Mouse (Mus musculus) adrenal gland, adult 8-10 months (tissue): ENCODE results near the gene Ugt1a6b. TPM values are rescaled to one million over a fixed set of nuclear protein-coding genes. Genes with fewer than 3 reads are reported as not detected.

ENCODE experiments used
- DNase-seq: peaks from one replicate; pipeline ENCODE4 v3.0.0; 2022
- total RNA-seq, 4 experiments: library from RNA; stranded (reverse); gene quantifications; 2 replicates each; pipeline ENCODE4 v1.2.4; 2022

Gene Ugt1a6b
- total RNA-seq, 4 experiments from 2014 or later: 2.8 to 10.2 (median 5.2) TPM

DNA sequence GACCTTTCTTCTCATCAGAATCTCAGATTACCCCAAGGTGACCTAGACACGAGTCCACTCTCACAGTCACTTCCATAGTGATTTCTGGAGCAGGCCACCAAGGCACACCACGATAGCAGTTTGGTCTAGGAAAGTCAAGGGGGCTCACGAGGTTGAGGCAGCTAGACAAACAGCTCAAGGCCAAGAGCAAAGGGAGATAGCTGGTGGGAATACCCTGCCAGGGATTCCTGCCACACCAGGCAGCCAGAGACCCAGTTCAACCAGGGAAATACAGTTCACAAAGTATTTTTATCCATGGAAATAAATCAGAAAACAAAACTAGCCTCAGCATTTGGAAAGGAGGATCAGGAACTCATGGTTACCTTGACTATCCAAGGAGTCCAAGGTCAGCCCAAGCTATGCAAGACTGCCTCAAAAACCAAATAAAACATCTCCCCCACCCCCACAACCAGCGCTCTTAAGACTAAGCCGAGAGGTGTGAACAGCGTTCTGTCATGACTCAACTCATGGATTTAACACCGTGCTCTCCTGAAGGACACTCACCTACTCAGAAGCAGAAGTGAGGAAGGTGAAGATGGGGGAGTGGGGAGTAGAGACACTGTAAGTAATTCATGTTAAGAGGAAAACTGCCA is 161.3 kb downstream of the Ugt1a6b start:
- no peak for DNase-seq

DNA sequence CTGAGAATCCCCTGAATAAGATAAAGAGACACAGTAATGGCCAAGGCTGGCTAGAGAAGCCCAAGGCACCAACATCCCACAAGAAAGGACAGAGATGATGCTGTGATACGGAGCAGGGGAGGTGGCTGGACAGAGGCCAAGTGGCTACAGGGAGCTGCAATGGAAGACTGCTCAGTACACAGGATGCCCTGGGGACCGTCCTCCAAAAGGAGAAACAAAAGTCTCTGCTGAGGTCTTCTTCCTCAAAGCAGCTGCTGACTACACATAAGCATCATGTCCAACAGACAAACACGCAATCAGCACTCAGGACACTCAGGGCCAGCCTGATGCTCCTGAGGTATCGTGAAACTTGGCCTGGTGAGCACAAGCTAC is 161.8 kb downstream of the Ugt1a6b start:
- no peak for DNase-seq

DNA sequence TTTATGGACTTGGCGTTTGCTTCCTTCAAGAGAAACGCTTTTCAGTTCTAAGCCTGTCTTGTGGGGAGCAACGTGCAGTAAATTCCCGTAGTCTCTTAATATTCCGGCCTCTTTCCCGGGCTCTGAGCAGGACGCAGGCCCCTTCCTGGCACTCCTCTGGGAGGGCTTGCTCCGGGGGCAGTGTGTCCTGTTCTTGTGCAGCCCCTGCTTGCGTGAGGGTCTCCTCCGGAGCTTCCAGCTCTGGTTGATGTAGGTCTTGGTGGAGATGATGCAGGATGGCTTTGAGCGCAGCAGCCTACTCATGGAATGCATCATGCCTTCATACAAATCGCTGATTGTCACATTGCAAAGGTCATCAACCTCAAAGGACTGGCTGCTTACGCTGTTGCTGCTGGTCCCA is 163.1 kb downstream of the Ugt1a6b start:
- no peak for DNase-seq

- DNase-seq: no peak
Measured at GRCm38 (mm10) chr1:88267489-88267888, 164.4 kb downstream of the Ugt1a6b start.

DNA sequence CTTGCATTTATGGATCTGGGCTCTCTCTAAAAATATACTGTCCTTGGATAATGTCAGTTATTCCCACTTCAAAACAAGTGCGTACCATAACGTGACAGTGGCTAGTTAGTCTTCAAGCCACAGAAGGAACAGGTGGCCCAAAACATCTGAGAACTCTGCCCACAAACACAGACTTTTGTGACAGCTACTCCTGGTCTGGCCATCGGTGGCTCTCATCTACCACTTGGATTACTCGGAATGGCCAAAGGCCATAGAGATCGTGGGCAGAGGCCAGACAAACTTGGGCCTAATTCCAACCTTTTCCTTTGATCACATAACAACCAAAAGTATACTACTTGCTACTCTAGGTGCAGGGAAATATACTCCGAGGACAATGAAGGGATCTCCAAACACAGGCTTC is 165.0 kb downstream of the Ugt1a6b start:
- DNase-seq: no peak

Other genes starting within 250 kb of the Ugt1a6b start
- gene Dgkd, start 250.0 kb upstream of the Ugt1a6b start, total RNA-seq: 10 to 100 TPM; 38.9 to 56.4 (median 54.5) TPM
- 10 to 100 TPM; 25.3 to 45.1 (median 31.9) TPM for gene Usp40, start 94.7 kb upstream of the Ugt1a6b start, total RNA-seq
- gene Ugt1a10, start 47.9 kb upstream of the Ugt1a6b start, total RNA-seq: not detected
- gene Ugt1a9, start 32.5 kb upstream of the Ugt1a6b start, total RNA-seq: under 1 TPM in 1 of 4 experiments, not detected in 3; 0.17 TPM
- not detected for gene Ugt1a8, start 15.4 kb upstream of the Ugt1a6b start, total RNA-seq
- 1 to 10 TPM; 1.0 to 4.2 (median 3.2) TPM for gene Ugt1a7c, start 8.2 kb upstream of the Ugt1a6b start, total RNA-seq
- 10 to 100 TPM in 2 of 4 experiments, 1 to 10 TPM in 2; 5.9 to 25.6 (median 9.6) TPM for gene Ugt1a6a, start 31.6 kb downstream of the Ugt1a6b start, total RNA-seq
- gene Ugt1a5, start 62.8 kb downstream of the Ugt1a6b start, total RNA-seq: 1 to 10 TPM in 1 of 4 experiments, under 1 TPM in 2, not detected in 1; 0.38 to 1.3 (median 0.73) TPM
- under 1 TPM in 3 of 4 experiments, not detected in 1; 0.24 to 0.51 (median 0.28) TPM for gene Ugt1a2, start 97.3 kb downstream of the Ugt1a6b start, total RNA-seq
- 1 to 10 TPM; 1.8 to 4.7 (median 3.3) TPM for gene Dnajb3, start 102.5 kb downstream of the Ugt1a6b start, total RNA-seq
- 10 to 100 TPM in 2 of 4 experiments, under 1 TPM in 2; 0.40 to 83.2 (median 28.8) TPM for gene Ugt1a1, start 108.7 kb downstream of the Ugt1a6b start, total RNA-seq
- under 1 TPM in 2 of 4 experiments, not detected in 2; 0.10 to 0.16 TPM for gene Mroh2a, start 123.7 kb downstream of the Ugt1a6b start, total RNA-seq
- gene Hjurp, start 174.4 kb downstream of the Ugt1a6b start, total RNA-seq: 10 to 100 TPM; 33.0 to 55.0 (median 43.2) TPM
- not detected for gene Trpm8, start 174.4 kb downstream of the Ugt1a6b start, total RNA-seq